Mouse (Mus musculus): ENCODE measurements around the gene Vmn1r68. TPM values are rescaled to one million over a fixed set of nuclear protein-coding genes. Genes with fewer than 3 reads are reported as not detected.

Vmn1r68 gene
- 0.07 TPM for polyA plus RNA-seq (2017; shearing (Covaris generic))

DNA sequence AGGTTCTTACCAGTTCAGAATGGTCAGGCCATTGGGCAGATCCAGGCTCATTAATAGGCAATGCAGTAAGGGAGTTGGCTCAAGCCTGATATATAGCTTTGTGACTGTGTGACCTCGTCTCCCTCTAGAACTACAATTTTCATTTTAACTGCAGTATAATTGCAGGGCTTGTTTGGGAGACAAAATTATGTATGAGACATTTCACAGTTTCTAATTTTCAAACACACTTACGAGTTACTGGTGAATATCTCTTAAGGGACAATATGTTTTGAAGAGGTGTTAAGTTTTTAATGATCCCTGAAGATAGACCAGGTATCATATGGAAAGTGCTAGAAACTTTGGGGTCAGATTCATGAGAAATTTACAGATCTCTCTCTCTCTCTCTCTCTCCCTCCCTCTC, at the start of gene Vmn1r68:
TSS of gene Vmn1r68 (minus strand) at position 101 of the 400 bp plus-strand sequence.

DNA sequence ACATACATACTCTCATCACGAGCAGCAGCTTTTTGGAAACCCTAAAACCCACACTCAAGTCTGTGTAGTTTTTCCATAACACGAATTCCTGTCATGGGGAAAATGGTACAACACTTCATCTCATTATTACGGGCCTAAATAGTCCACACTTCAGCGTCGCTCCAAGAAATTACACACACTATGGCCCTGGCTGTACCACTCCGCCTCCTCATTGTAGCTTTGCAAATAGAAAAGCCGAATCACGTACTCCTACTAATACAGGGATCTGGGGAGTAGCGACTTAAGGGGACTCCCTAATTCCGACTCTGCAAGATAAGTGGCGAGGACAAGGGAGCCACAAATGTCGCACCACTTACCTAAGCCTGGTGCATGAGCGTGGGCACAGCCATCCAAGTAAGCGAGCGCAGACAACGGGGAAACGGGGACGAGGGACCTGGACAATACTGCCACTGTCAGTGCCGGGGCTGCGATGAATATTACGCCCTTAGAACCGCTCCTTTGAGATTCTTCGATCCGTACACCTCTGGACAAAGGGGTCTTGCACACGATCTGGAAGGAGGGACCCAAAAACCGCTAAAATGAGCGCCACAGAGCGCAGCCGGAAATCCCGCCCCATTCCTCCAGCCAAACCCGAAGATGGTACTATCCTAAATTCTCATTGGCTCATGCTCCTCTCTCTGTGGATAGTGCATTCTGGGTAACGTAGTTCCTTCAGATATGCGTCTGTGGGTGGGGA, 63.3 kb downstream of the Vmn1r68 start, which contains the start of gene Zik1:
TSS of gene Zik1 (minus strand) at position 609 of the 736 bp plus-strand sequence.

Other genes starting within 250 kb of the Vmn1r68 start
- gene Vmn1r67, start 115.2 kb downstream of the Vmn1r68 start, polyA plus RNA-seq (2017; shearing (Covaris generic)) = not detected
- 1.4 TPM for gene Zik1, start 63.1 kb downstream of the Vmn1r68 start, polyA plus RNA-seq (2017; shearing (Covaris generic))
- not detected for gene Vmn1r69, start 55.2 kb upstream of the Vmn1r68 start, polyA plus RNA-seq (2017; shearing (Covaris generic))
- 0.10 TPM for gene Vmn1r70, start 73.0 kb upstream of the Vmn1r68 start, polyA plus RNA-seq (2017; shearing (Covaris generic))
- not detected for gene Nlrp4b, start 129.3 kb upstream of the Vmn1r68 start, polyA plus RNA-seq (2017; shearing (Covaris generic))
- gene Vmn1r71, start 195.9 kb upstream of the Vmn1r68 start, polyA plus RNA-seq (2017; shearing (Covaris generic)) = 0.08 TPM

Data from CD4-positive, CD25-positive, alpha-beta regulatory T cell (primary cell).